10 mouse cellular contexts compared by ENCODE assay signal in genomic region chr10:85464152-85464551, GRCm38 (mm10).
DNase-seq lines count a peak whose midpoint lies in the region; ATAC-seq and TF ChIP-seq lines count a peak whose summit lies in the region.
"Had no signal": no experiment of that assay in that cellular context is flagged by ENCODE, and none has a peak within 500 bp of the region (broad histone marks: within the 10 kb centered on the region; RNA-seq: fewer than 3 reads in every experiment).

No protein-coding gene starts in this region.

- no peak for TF ChIP-seq POLR2A in brain, embryonic 14.5 days (IDR thresholded peaks at IDR 0.05; ENCODE audit: borderline replicate concordance, extremely low read depth, insufficient read depth, insufficient read length, poor library complexity, severe bottlenecking)

- no peaks in the 10 kb centered on the region for H3K36me3 ChIP-seq in kidney, embryonic 14.5 days (ENCODE audit: control insufficient read depth, insufficient read depth, low read length)
- no peaks in the 10 kb centered on the region for H3K36me3 ChIP-seq in embryonic facial prominence, embryonic 12.5 days

- no peak overlapping the region for H3K27ac ChIP-seq in kidney, embryonic 14.5 days (ENCODE audit: low read depth, low read length)
- H3K27ac ChIP-seq in embryonic facial prominence, embryonic 12.5 days: no peak overlapping the region

- peak; percentile 82 for ATAC-seq in kidney, embryonic 14.5 days (ENCODE audit: low FRiP score, low TSS enrichment)
- ATAC-seq in embryonic facial prominence, embryonic 12.5 days (ENCODE audit: insufficient number of reproducible peaks, insufficient read depth, low FRiP score, low TSS enrichment): 0 out of 2 replicates have a peak, but pooled peaks have one; percentile 28
- ATAC-seq in frontal cortex, adult (ENCODE audit: low TSS enrichment): no peak

- H3K4me2 ChIP-seq in kidney, embryonic 14.5 days (replicated peaks; ENCODE audit: low read depth, low read length): no peak overlapping the region
- H3K4me2 ChIP-seq in embryonic facial prominence, embryonic 12.5 days (replicated peaks): no peak overlapping the region
- H3K4me2 ChIP-seq: liver, embryonic 11.5 days had no signal

- H3K27me3 ChIP-seq in kidney, embryonic 14.5 days (ENCODE audit: control insufficient read depth, insufficient read depth, low read length): no peaks in the 10 kb centered on the region
- no peaks in the 10 kb centered on the region for H3K27me3 ChIP-seq in embryonic facial prominence, embryonic 12.5 days

- TF ChIP-seq CTCF in brain, embryonic 14.5 days (IDR thresholded peaks at IDR 0.05; ENCODE audit: borderline replicate concordance, extremely low read depth, insufficient read depth, insufficient read length): no peak

- H3K9ac ChIP-seq in kidney, embryonic 14.5 days (ENCODE audit: low read depth, low read length): no peak overlapping the region
- H3K9ac ChIP-seq in embryonic facial prominence, embryonic 12.5 days: no peak overlapping the region

- DNase-seq in kidney, adult 8-10 months: no peak
- peak; percentile 89 for DNase-seq in brain, embryonic 14.5 days (ENCODE audit: low read depth)
- peak; percentile 15 for DNase-seq in heart, postnatal 4 days
- DNase-seq in spleen, postnatal 36 days (ENCODE audit: low spot score in 2 of 2): no peak
- no peak for DNase-seq in right cerebral cortex, adult 2 months (ENCODE audit: low spot score in 2 of 2)
- DNase-seq: kidney, postnatal 10 days had no signal

- H3K4me1 ChIP-seq in kidney, embryonic 14.5 days (ENCODE audit: control insufficient read depth, insufficient read depth, low read length): peaks cover 10% of the 10 kb centered on the region
- H3K4me1 ChIP-seq in embryonic facial prominence, embryonic 12.5 days: peaks cover 21% of the 10 kb centered on the region

- no peaks in the 10 kb centered on the region for H3K9me3 ChIP-seq in kidney, embryonic 14.5 days (ENCODE audit: control insufficient read depth, low read length)
- no peaks in the 10 kb centered on the region for H3K9me3 ChIP-seq in embryonic facial prominence, embryonic 12.5 days

- 26% methylated on average over 6 of the region's 6 CpGs for WGBS in kidney, embryonic 14.5 days
- 29% methylated on average over 6 of the region's 6 CpGs for WGBS in embryonic facial prominence, embryonic 12.5 days

- H3K4me3 ChIP-seq in kidney, embryonic 14.5 days (ENCODE audit: low read length): no peak overlapping the region
- H3K4me3 ChIP-seq in embryonic facial prominence, embryonic 12.5 days: no peak overlapping the region

Comparison
In these comparisons a context has a peak if more than half of its experiments do, and no peak if none do; other contexts are left out.
1. DNase-seq: peak in brain, embryonic 14.5 days (single experiment) and heart, postnatal 4 days (single experiment); none in kidney, adult 8-10 months (0 of 2), spleen, postnatal 36 days (0 of 2) and right cerebral cortex, adult 2 months (0 of 2).